Mouse (Mus musculus) thymus, postnatal 25 days (tissue): Measurements from ENCODE around the gene Foxp1.

Experiments used
- DNase-seq: peaks from one replicate; pipeline ENCODE4 v3.0.0; 2022

Foxp1 gene

DNA sequence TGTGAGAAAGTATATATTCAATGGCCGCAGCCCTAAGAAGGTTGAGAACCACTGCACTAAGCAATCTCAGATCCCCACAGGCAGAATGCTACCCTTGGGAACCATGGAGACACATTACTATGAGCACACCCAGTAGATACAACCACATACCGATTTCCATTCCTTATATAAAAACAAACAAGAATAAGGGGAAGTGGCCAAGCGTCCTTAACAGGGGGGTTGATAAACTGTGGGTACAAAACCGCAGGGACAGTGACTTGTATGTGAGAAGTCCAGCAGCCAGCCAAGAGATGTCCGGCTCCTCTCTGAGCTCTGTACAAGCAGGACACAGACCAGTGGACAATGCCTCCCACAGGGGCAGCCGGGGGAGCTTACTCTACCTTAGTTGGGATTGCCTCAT is 563.2 kb downstream of the Foxp1 start:
- no peak for DNase-seq

DNA sequence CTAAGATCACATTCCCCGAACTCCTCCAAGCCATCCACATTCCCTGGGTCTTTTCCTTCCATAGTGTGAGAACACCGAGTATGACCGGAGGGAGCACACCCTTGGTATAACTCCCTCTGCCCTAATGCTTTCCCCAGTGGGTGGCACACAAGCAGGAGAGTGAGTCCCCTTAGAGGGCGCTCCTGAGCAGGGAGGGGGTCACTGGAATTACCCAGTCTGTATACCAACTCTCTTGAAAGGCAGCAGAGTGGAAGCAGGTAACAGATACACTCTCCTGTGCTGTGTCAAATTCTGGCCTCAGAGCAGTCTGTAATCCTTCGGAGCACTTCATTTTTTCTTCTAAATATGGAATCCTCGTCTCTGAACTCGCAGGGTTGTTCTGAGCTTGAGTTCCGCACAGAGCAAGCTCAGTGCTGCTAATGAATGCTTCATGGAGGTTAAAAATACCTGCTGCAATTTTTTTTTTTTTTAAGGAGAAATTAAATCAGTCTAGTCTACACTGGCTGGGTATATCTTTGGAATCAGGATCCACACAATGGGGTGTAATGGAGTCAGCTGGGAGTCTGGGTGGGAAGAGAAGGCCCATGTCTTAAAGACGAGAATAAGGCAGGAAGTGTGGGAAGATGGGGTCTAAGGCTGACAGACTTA is 565.9 kb downstream of the Foxp1 start:
- peak; percentile 60 for DNase-seq

DNA sequence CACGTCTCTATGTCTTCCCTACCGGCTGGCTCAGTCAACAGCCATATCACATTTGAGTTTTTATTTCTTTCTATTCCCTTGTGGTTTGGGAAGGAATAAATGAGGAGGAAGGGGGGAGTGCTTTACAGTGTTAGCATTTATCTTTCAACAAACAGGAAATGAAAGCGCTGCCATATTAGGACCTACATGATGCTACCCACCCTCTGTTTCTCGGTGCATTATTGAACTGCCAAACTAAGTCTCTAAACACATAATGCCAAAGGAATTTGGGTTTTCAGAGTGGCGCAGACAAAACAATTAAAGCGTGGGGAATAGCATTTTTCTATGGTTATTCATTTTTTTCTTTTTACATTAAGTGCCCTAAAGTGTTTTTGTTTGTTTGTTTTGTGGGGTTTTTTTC is 566.8 kb downstream of the Foxp1 start:
- no peak for DNase-seq

DNA sequence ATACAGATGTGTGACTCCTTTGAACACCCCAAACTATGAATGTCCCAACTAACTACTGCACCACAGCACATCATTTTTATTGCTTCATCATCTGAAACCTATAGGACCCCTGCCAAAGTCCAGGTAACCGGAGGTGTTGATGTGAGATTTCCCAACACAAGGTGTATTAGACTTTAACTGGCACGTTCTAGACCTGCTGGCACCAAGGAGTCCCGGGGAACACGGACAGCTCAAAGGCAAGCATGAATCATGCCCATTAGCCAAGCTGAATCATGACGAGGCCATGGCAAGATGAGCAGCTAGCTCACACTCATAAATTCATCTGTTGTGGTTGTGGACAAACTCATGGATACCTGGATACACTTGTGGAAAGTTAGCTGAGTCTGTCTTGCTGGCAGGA is 568.1 kb downstream of the Foxp1 start:
- DNase-seq, result no peak

DNA sequence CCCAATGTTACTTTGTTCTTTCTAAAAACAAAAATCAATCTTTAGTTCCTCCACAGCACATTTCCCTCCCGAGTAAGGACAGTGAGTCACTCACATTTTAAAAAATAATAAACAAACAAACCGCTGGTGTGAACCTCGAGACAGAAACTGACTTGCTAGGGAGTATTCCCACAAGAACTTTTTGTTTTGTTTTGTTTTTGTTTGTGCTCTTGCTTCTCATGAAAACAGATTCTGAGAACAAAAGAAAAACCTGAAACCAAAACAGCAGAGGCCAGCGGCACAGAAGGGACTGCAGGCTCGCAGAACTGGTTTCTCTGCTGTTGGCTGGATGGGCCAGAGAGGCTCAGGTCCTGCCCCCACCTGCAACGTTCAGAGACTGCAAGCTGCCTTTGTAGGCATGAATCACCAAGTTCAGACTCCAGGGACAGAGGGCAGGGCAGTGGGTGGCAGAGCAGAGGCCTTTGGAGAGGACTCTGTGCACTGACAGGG is 572.8 kb downstream of the Foxp1 start:
- DNase-seq, result no peak

DNA sequence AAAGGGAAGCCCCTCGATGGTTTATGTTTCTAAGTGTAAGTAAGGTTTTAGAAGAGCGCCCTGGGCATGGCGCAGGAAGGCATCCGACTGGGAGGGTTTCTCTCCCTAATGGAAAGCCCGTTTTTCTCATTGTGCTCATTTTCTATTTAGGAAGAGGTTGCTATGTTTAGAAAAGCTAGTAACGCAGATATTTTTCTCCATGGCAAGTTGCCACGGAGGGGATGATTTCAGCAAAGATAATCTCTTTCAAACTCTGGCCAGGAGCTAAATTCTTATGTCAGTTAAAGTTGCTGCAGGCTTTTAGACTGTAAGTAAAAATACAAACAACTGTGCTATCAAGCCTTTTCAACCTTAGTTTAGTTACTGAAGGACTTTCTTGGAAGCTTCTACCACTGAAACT is 573.2 kb downstream of the Foxp1 start:
- DNase-seq, result no peak

DNA sequence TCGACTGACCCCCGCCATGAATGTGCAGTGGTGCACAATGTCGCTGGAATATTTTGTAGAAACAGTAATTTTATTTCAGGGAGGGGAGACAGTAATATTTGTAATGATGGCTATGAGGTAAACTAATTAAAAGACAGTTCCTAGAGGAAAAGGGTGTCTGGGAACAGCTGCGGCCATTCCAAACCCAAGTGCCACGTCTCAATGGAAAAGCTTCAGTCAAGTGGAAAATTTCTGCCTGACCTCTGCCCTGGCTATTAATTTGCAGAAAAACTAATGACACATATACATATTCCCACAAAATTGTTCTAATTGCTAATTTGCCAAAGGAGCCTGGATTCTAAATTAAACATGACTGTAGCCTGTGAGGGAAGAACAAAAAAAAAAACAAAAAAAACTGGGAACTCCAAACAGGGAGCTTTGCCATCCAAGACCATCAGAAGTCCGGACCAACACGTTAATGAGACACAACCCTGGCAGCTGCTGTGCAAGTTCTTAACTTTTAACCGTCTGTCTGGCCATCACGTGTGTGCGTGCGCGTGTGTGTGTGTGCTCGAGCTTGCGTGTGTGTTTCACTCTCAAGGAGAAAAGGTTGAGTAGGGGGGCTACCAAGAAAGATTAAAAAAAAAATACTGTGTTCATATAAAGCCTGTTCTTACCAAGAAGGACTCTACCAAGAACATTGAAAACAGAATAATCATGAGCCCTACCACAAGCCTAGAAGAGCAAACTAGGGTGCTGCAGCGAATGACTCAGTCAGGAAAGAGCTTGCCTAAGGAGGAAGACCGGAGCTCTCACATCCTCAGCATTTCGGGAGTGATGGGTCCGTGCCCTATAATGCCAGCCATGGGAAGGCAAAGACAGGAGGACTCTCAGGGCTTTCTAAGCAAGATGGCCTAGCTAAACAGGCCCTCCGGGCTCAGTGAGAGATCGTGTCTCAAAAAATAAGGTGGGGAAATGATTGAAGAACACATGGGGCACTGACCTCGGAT is 574.1 kb downstream of the Foxp1 start:
- DNase-seq, result no peak

DNA sequence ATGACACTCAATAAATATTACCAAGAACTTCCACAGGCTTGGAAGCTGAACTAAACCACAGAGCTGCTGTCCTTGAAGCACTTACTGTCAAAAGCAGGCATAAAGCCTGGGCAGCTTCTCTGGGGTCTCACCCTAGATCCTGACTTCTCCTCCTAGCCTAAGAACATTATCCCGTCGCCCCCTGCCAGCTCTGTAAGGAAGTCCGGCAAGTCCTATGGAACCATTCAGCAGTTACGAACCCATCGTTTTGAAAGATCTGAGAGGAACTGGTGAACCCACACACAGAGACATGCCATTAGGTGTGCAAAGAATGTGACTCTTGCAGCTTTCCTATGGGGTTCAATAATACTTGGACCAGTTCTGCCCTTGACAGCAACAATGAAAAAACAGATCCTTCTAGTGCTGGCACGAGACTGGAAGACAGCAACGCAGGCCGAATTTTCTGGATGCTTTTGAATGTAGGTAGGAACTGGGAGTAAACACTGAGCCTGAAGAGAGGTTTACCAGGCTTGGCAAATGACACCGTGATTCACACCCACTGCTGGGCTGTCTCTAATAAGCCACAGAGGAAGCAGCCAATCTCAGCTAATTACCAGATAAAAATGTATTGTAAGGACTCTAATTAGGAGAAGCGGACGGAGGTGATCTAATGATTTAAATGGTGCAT is 574.9 kb downstream of the Foxp1 start:
- no peak for DNase-seq

DNA sequence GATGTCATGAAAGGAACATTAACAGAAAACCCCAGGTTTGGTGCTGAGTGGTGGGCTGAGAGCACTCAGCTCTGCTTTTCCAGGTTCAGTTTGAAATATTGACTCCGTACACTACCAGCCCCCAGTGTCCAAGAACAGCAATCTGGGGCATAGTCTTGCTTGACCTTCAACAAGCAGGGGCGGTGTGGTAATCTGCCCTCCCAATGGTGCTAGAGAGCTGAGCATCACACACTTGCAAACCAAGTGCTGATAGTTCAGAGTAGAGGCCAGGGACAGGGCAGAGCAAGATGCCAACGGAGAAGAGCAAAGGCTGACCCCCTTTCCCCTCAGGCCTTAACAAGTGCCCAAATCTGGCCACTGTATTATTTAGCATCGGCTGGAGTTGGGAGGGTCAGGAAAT is 575.8 kb downstream of the Foxp1 start:
- DNase-seq, result no peak

DNA sequence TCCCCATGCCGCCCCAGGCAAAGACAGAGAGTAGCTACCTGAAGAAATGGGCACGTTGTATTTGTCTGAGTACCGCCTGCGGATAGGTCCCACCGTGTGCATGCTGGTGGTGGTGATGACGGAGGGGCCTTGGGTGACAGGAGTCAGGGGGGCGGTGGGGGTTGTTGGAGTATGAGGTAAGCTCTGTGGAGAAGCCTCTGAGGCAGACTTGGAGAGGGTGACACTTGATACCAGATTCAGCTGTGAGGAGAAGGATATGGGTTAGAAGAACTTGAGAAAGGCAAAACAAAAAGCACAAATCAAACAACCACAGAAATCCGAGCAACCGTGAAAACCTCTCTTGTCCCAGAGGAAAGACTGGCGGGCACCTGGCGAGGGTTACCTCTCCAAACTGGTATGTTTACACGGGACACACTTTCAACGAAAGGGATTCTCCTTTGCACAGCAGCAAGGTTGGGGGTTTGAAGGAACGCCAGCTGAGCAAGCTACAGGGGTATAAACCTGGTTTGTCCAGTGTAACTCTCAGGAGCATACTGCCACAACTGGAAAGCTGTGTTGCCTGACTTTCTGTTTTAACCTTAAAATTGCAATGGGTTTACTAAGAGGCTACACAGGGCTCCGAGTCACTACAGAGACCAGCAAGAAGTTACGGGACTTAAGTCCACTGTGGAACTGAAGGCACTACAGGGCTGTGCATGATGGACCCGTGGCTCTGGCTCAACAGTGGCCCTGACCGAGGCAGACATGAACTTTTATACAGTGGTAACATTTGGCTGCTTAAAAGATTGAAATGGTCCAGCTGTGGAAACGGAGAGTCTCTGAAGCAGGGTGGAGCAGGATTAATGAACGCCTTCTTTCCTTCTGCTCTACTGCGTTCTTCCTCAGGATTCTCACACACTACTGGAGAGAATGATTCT is 576.8 kb downstream of the Foxp1 start:
- DNase-seq, result no peak

DNA sequence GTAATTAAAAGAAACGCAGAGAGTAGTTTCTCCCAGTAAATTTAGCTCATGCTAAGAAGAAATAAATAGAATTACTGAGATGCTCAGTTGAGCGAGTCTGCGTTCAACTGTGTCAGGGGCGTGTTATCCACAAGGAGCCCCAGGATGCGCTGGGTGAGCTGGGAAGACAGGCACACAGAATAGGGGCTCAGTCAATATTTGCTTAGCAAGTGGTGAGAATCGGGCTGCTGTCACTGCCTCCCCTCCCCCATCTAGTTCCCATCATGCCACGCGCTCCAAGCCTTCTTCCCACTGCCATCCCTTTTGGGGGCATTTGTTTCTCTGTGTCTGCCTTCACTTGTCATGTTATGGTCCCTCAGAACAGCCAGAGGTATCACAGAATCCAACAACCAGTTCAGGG is 584.2 kb downstream of the Foxp1 start:
- no peak for DNase-seq

DNA sequence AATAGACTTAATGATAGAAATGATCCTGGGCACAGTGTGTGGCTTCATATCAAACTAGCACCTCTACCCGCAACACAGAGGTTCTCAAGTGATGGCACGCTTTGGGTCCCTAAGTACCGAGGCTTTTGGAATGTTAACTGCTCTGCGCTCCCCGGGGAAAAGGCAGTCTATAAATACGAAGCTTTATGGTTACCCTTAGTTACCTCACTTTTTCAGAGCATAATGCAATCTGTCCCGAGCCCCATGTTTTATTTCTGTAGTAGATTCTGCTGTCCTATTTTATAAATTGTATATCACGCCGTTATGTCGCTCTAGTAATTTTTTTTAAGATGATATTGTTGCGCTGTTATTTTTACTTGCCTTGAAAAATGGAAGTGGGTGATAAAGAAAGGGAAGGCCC is 585.0 kb downstream of the Foxp1 start:
- no peak for DNase-seq

DNA sequence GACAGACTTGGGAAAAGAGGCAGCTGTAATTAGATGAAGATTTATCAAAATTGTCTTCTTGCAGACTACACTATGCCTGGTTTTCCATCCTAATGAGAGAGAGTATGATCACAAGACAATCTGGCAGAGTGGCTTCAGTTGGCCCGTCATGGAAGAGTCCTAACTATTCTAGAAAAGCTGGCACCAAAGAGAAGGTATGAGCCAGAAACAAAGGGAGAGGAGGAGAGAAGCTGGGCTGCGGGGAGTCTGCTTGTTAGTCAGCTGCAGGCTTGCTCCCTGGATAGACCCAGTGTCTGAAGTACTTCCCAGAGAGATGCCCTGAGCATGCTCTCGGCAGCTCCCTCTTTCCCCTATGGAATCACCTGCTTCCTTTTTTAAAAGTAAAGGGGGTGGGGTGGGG is 586.1 kb downstream of the Foxp1 start:
- DNase-seq, result no peak

DNA sequence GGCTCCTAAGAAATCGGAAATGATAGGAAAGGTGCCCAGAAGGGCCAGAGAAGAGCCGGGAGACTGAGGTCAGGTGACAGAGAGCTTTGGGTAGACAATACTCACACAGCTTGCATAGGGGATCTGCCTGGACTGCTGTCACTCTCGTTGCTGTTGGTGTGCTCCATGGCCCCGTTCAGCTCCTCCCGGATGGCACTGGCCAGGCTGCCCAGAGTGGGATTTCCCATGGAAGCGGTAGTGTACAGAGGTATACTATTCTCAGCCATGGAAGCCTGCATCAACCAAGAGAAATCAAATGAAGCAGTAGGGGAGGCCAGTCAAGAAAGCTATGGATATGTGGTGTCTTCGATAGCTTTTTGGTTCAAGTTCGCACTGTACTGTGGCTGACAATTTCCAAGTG is 587.4 kb downstream of the Foxp1 start:
- no peak for DNase-seq

DNA sequence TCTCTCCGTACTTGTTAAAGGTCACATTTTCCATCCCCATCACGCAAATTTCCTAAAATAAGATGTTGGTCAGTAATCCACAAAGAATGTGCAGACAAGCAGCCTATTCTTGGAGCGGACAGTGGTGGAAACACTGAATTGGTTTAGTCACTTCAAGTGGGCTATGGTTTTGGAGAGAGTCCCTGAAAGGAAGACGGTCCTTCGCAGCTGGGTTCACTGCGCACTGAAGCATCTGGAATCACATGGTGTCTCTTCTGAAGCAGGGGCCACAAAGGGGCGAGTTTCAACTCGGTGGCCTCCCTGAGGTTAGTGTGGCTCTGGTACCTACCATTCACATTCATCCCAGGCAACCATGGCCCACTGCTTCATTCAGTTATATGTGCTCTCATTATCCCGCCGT is 588.1 kb downstream of the Foxp1 start:
- DNase-seq, result no peak

DNA sequence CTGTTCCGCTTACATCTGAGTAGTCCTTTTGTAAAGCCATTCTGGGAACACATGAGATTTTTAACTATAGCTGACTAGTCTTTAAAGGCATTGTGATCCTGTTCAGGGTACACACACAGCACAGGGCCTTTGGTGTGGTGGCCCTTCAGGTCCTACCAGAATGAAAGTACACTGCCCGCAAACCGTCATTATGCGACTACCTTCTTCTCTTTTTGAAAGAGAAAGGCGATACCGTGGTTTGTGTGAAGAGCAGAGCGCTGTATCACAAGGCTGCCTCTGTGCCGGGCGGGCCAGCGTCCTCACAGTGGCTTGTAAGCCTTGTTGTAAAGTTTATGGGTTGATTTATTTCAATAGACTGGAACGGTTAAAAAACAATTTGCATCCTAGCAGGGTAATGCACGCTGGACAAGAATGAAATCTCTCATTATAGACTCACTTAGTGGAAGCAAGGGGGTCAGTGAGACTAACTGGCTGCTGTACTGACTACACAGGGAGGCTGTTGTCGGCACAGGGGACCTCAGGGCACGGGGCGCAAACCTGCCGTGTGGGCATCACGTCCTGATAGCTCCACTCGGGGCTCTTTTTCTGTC is 589.3 kb downstream of the Foxp1 start:
- no peak for DNase-seq

DNA sequence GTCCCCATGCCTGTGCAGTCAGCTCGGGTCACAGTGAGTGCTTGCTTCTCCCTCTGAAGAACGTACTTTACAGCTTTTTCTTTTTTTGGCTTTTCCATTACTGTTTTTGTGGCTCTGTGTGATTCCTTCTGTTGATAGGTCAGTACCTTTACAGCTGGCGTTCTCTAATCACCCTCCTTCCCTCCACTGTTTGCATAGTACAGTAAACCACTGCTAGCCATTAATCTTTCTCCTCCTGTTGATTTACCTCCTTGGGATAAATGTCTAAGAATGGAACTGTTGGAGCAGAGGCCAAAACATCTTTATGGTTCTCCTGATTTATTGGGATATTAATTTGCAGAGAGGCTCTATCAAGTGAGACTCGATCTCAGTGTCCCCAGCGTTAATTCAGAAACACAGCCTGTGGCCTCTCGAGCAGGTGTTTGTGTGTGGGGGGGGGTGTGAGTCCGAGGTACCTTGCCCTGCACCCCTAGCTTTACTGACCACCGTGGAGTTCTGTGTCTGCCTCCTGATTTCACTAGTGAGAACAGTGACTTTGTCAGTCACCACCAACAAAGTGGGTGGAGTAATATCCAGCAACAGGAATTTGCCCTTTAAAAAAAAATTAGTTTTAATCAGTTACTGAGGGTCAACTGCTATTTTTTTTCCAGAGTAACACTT is 590.5 kb downstream of the Foxp1 start:
- DNase-seq, result no peak

DNA sequence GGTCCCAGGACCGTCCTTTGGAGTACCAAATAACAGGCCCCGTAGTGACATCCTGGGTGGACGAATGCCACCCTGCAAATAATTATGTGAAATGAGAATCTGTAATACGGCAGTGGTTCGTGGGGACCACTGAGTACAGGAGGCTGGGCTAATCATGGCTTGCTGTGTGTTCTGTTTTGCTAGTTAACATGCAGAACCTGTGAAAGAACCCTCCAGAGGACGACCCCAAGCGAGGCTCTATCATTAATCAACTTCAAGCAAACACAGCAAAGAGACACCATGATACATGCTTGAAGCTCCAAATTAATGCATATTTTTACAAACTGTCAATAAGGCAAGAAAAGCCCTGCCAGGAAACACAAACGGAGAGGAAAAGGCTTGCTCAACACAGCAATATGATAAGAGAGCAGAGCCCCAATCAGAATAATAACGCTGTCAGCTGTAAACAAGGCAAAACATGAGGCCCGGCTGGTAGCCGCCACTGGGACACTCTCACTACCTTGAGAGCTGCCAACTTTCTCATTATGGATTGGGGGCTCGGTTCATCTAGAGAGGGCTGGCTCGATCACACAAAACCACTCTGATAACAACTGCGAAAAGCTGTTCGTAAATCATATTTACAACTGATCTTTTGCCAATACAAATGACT is 591.7 kb downstream of the Foxp1 start:
- no peak for DNase-seq

DNA sequence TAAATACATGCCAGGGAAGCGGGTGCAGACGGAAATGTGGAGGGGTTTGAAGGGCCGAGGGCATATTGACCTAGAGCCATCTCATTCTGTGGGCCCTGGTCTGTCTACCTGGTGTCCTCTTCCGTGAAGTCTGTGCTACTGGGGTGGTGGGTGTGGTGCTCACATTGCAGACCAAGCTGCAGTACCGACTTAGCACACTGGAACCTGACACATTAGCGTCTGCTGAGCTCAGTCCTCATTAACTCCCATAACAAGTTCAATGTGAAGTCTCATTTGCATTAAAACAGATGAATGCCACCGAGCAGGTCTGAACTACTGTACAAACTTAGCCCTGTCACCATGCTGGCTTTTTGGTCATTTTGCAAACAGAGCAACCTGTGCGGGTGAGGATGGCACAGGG is 594.2 kb downstream of the Foxp1 start:
- no peak for DNase-seq

DNA sequence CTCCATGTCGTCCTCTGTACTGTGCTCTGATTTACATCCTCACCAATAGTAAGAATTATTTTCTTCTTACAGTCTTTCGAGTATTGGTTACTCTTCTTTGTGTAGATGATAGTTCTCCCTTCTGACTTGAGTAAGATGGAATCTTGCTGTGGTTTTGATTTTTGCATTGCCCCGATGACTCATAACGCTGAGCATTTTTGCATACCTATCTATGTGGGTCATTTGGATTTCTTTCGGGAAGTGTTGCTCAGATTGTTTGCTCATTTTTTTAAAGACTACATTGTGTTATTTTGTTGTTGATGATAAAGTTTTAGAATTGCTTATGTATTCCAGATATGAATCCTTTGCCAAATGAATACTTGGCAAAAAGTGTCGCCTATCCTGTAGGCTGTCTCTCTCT is 621.3 kb downstream of the Foxp1 start:
- no peak for DNase-seq

DNA sequence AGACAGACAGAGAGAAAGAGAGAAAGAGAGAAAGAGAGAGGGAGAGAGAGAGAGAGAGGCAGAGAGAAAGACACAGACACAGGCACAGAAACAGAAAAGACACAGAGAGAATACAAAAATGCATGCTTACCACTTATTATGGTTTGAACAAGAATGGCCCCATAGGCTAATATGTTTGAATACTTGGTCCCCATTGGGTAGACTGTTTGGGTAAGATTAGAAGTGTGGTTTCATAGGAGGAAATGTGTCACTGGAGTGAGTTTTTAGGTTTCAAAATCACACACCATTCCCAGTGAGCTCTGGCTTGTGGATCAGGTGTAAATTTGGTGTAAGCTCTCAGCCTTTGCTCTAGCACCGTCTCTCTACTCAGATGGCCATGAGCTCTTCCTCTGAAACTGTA is 644.3 kb downstream of the Foxp1 start:
- no peak for DNase-seq
